Mouse (Mus musculus): ENCODE measurements around the gene Creb3l1. TPM values are rescaled to one million over a fixed set of nuclear protein-coding genes. Genes with fewer than 3 reads are reported as not detected.

The Creb3l1 gene
- polyA plus RNA-seq (2015; fragmentation: Nextera tagmentation; extraction: Ambion mirVana), result 0.72 and 1.3 TPM in 2 replicates

GRCm38 (mm10) chr2:92024274-92024672 is at the start of gene Creb3l1:
Gene Creb3l1 (minus strand): TSS chr2:92024502.
- H3K27ac ChIP-seq (ENCODE audit: low read length), result no peak within 1 kb of the TSS
- peak within 1 kb of the TSS; percentile 76 for H3K4me2 ChIP-seq (ENCODE audit: low read depth, low read length)
- H3K36me3 ChIP-seq (ENCODE audit: control insufficient read depth, insufficient read depth), result no peaks in the 10 kb centered on the region
- H3K4me3 ChIP-seq (ENCODE audit: low read depth, low read length), result peak within 1 kb of the TSS; percentile 61
- no peaks in the 10 kb centered on the region for H3K9me3 ChIP-seq (replicated peaks; ENCODE audit: control insufficient read depth, low read length)
- H3K9ac ChIP-seq (ENCODE audit: low read depth, low read length), result peak within 1 kb of the TSS; percentile 56
- peaks cover 21% of the 10 kb centered on the region for H3K27me3 ChIP-seq (ENCODE audit: control insufficient read depth, insufficient read depth, low read depth, low read length)
- peak; percentile 42 for ATAC-seq (ENCODE audit: low read depth)
- no peaks in the 10 kb centered on the region; the same call in 1 of the 2 replicates for H3K4me1 ChIP-seq (ENCODE audit: control insufficient read depth, low read depth, low read length)
- under 1% methylated on average over 27 of the region's 27 CpGs for WGBS (ENCODE audit: insufficient replicate concordance)

- no peaks in the 10 kb centered on the region for H3K36me3 ChIP-seq (ENCODE audit: control insufficient read depth, insufficient read depth)
- WGBS (ENCODE audit: insufficient replicate concordance), result 60% methylated on average over 4 of the region's 4 CpGs
- H3K4me2 ChIP-seq (ENCODE audit: low read depth, low read length), result no peak overlapping the region
- H3K27ac ChIP-seq (ENCODE audit: low read length), result no peak overlapping the region
- H3K9me3 ChIP-seq (replicated peaks; ENCODE audit: control insufficient read depth, low read length), result no peaks in the 10 kb centered on the region
- H3K27me3 ChIP-seq (ENCODE audit: control insufficient read depth, insufficient read depth, low read depth, low read length), result no peaks in the 10 kb centered on the region
- ATAC-seq (ENCODE audit: low read depth), result no peak
- H3K4me1 ChIP-seq (ENCODE audit: control insufficient read depth, low read depth, low read length), result no peaks in the 10 kb centered on the region
- H3K4me3 ChIP-seq (ENCODE audit: low read depth, low read length), result no peak overlapping the region
- H3K9ac ChIP-seq (ENCODE audit: low read depth, low read length), result no peak overlapping the region
These were observed 46.8 kb upstream of the Creb3l1 start for GRCm38 (mm10) chr2:92071143-92071542.

GRCm38 (mm10) chr2:92069630-92070029 is 45.3 kb upstream of the Creb3l1 start:
- Histone ChIP-seq H3K27ac (ENCODE audit: low read length) (no peak overlapping the region), H3K4me2 (ENCODE audit: low read depth, low read length) (no peak overlapping the region), H3K9ac (ENCODE audit: low read depth, low read length) (no peak overlapping the region), H3K4me3 (ENCODE audit: low read depth, low read length) (no peak overlapping the region), H3K36me3 (ENCODE audit: control insufficient read depth, insufficient read depth) (no peaks in the 10 kb centered on the region), H3K9me3 (replicated peaks; ENCODE audit: control insufficient read depth, low read length) (no peaks in the 10 kb centered on the region), H3K4me1 (ENCODE audit: control insufficient read depth, low read depth, low read length) (peaks cover 2% of the 10 kb centered on the region; the same call in 1 of the 2 replicates), H3K27me3 (ENCODE audit: control insufficient read depth, insufficient read depth, low read depth, low read length) (no peaks in the 10 kb centered on the region)
- WGBS (ENCODE audit: insufficient replicate concordance), result 58% methylated on average over 5 of the region's 5 CpGs
- ATAC-seq (ENCODE audit: low read depth), result no peak

GRCm38 (mm10) chr2:92067600-92067999 is 43.3 kb upstream of the Creb3l1 start:
- no peak overlapping the region for H3K27ac ChIP-seq (ENCODE audit: low read length)
- no peak overlapping the region for H3K4me3 ChIP-seq (ENCODE audit: low read depth, low read length)
- WGBS (ENCODE audit: insufficient replicate concordance), result 46% methylated on average over 3 of the region's 3 CpGs
- H3K9ac ChIP-seq (ENCODE audit: low read depth, low read length), result no peak overlapping the region
- H3K27me3 ChIP-seq (ENCODE audit: control insufficient read depth, insufficient read depth, low read depth, low read length), result no peaks in the 10 kb centered on the region
- H3K9me3 ChIP-seq (replicated peaks; ENCODE audit: control insufficient read depth, low read length), result no peaks in the 10 kb centered on the region
- peaks cover 2% of the 10 kb centered on the region; the same call in 1 of the 2 replicates for H3K4me1 ChIP-seq (ENCODE audit: control insufficient read depth, low read depth, low read length)
- ATAC-seq (ENCODE audit: low read depth), result no peak
- H3K4me2 ChIP-seq (ENCODE audit: low read depth, low read length), result no peak overlapping the region
- no peaks in the 10 kb centered on the region for H3K36me3 ChIP-seq (ENCODE audit: control insufficient read depth, insufficient read depth)

- no peak overlapping the region for H3K4me3 ChIP-seq (ENCODE audit: low read depth, low read length)
- no peak overlapping the region for H3K4me2 ChIP-seq (ENCODE audit: low read depth, low read length)
- no peak for ATAC-seq (ENCODE audit: low read depth)
- 69% methylated on average over 1 of the region's 1 CpGs for WGBS (ENCODE audit: insufficient replicate concordance)
- no peak overlapping the region for H3K27ac ChIP-seq (ENCODE audit: low read length)
- no peak overlapping the region for H3K9ac ChIP-seq (ENCODE audit: low read depth, low read length)
- H3K9me3 ChIP-seq (replicated peaks; ENCODE audit: control insufficient read depth, low read length), result no peaks in the 10 kb centered on the region
- no peaks in the 10 kb centered on the region for H3K36me3 ChIP-seq (ENCODE audit: control insufficient read depth, insufficient read depth)
- H3K4me1 ChIP-seq (ENCODE audit: control insufficient read depth, low read depth, low read length), result peaks cover 2% of the 10 kb centered on the region; the same call in 1 of the 2 replicates
- H3K27me3 ChIP-seq (ENCODE audit: control insufficient read depth, insufficient read depth, low read depth, low read length), result no peaks in the 10 kb centered on the region
These were observed 42.6 kb upstream of the Creb3l1 start for GRCm38 (mm10) chr2:92066899-92067298.

- peaks cover 4% of the 10 kb centered on the region; the same call in 1 of the 2 replicates for H3K27me3 ChIP-seq (ENCODE audit: control insufficient read depth, insufficient read depth, low read depth, low read length)
- peaks cover 2% of the 10 kb centered on the region; the same call in 1 of the 2 replicates for H3K4me1 ChIP-seq (ENCODE audit: control insufficient read depth, low read depth, low read length)
- no peaks in the 10 kb centered on the region for H3K36me3 ChIP-seq (ENCODE audit: control insufficient read depth, insufficient read depth)
- no peak overlapping the region for H3K4me2 ChIP-seq (ENCODE audit: low read depth, low read length)
- 43% methylated on average over 6 of the region's 6 CpGs for WGBS (ENCODE audit: insufficient replicate concordance)
- H3K9me3 ChIP-seq (replicated peaks; ENCODE audit: control insufficient read depth, low read length), result no peaks in the 10 kb centered on the region
- peak; percentile 71 for ATAC-seq (ENCODE audit: low read depth)
- no peak overlapping the region for H3K27ac ChIP-seq (ENCODE audit: low read length)
- H3K9ac ChIP-seq (ENCODE audit: low read depth, low read length), result no peak overlapping the region
- no peak overlapping the region for H3K4me3 ChIP-seq (ENCODE audit: low read depth, low read length)
These were observed 41.6 kb upstream of the Creb3l1 start for GRCm38 (mm10) chr2:92065938-92066337.

- WGBS (ENCODE audit: insufficient replicate concordance), result 35% methylated on average over 8 of the region's 8 CpGs
These were observed 41.1 kb upstream of the Creb3l1 start for GRCm38 (mm10) chr2:92065269-92065888.

GRCm38 (mm10) chr2:92063106-92063505 is 38.8 kb upstream of the Creb3l1 start:
- Histone ChIP-seq H3K27ac (ENCODE audit: low read length) (no peak overlapping the region), H3K9ac (ENCODE audit: low read depth, low read length) (no peak overlapping the region), H3K4me2 (ENCODE audit: low read depth, low read length) (no peak overlapping the region), H3K27me3 (ENCODE audit: control insufficient read depth, insufficient read depth, low read depth, low read length) (peaks cover 30% of the 10 kb centered on the region), H3K4me1 (ENCODE audit: control insufficient read depth, low read depth, low read length) (peaks cover 8% of the 10 kb centered on the region), H3K4me3 (ENCODE audit: low read depth, low read length) (no peak overlapping the region), H3K36me3 (ENCODE audit: control insufficient read depth, insufficient read depth) (no peaks in the 10 kb centered on the region), H3K9me3 (replicated peaks; ENCODE audit: control insufficient read depth, low read length) (no peaks in the 10 kb centered on the region)
- WGBS (ENCODE audit: insufficient replicate concordance), result 58% methylated on average over 5 of the region's 5 CpGs
- no peak for ATAC-seq (ENCODE audit: low read depth)

More at GRCm38 (mm10) chr2:92065269-92065888, 41.1 kb upstream of the Creb3l1 start:
- Histone ChIP-seq H3K4me2 (ENCODE audit: low read depth, low read length) (no peak overlapping the region), H3K4me1 (ENCODE audit: control insufficient read depth, low read depth, low read length) (peaks cover 2% of the 10 kb centered on the region; the same call in 1 of the 2 replicates), H3K9ac (ENCODE audit: low read depth, low read length) (no peak overlapping the region), H3K27me3 (ENCODE audit: control insufficient read depth, insufficient read depth, low read depth, low read length) (peaks cover 9% of the 10 kb centered on the region), H3K4me3 (ENCODE audit: low read depth, low read length) (no peak overlapping the region), H3K36me3 (ENCODE audit: control insufficient read depth, insufficient read depth) (no peaks in the 10 kb centered on the region), H3K27ac (ENCODE audit: low read length) (no peak overlapping the region), H3K9me3 (replicated peaks; ENCODE audit: control insufficient read depth, low read length) (no peaks in the 10 kb centered on the region)
- peak; percentile 55; the same call in 1 of the 2 replicates for ATAC-seq (ENCODE audit: low read depth)

GRCm38 (mm10) chr2:92061337-92061736 is 37.0 kb upstream of the Creb3l1 start:
- no peak overlapping the region for H3K4me3 ChIP-seq (ENCODE audit: low read depth, low read length)
- H3K27ac ChIP-seq (ENCODE audit: low read length), result no peak overlapping the region
- peaks cover 34% of the 10 kb centered on the region for H3K27me3 ChIP-seq (ENCODE audit: control insufficient read depth, insufficient read depth, low read depth, low read length)
- H3K36me3 ChIP-seq (ENCODE audit: control insufficient read depth, insufficient read depth), result no peaks in the 10 kb centered on the region
- H3K9me3 ChIP-seq (replicated peaks; ENCODE audit: control insufficient read depth, low read length), result no peaks in the 10 kb centered on the region
- no peak overlapping the region for H3K9ac ChIP-seq (ENCODE audit: low read depth, low read length)
- 61% methylated on average over 5 of the region's 5 CpGs for WGBS (ENCODE audit: insufficient replicate concordance)
- ATAC-seq (ENCODE audit: low read depth), result no peak
- H3K4me2 ChIP-seq (ENCODE audit: low read depth, low read length), result no peak overlapping the region
- H3K4me1 ChIP-seq (ENCODE audit: control insufficient read depth, low read depth, low read length), result peaks cover 8% of the 10 kb centered on the region

Measured in liver, embryonic 16.5 days (tissue).